Mouse (Mus musculus): ENCODE measurements around the gene Stat1.

- TF ChIP-seq CTCF (IDR thresholded peaks at IDR 0.05; ENCODE audit: borderline replicate concordance, extremely low read depth, insufficient read depth, insufficient read length) (no peak), POLR2A (IDR thresholded peaks at IDR 0.05; ENCODE audit: borderline replicate concordance, extremely low read depth, insufficient read depth, insufficient read length, poor library complexity, severe bottlenecking) (no peak)
These were observed 1.5 kb upstream of the Stat1 start for GRCm38 (mm10) chr1:52117777-52118176.

All from brain, embryonic 14.5 days (tissue).